In the genomic region with DNA sequence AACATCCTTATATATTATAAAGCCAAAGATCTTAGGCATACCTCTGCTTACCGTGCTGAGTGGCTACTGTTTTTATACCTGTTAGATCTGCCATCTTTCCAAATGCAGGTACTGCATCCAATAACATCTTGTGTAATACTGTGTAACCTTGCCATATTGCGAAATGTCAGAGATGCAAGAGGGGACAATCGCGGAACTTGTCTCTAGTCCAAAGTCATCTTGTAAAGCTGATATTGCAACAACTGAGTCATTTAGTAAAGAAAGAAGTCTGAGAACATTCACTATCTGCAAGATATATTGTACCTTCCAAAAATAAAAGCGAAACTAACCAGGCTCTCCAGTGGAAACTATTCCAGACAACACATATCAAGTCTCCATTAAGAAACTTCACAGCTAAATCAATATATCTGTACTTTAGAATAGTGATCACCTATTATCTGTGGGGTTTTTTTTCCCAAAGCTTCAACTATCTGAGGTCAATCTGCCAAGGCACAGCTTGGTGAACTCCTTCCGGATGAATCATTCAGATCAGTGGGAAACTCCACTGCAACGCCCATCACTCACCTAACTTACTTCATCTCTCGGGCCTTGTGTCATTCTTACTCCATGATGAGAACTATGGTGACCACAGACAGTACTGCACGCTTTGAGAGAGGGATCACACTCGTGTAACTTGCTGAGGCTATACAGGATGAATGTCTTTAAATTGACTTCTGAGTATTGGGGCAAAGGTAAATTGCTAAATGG, we compare ENCODE assay signal across 1 mouse cellular context.
TF ChIP-seq lines count a peak whose summit lies in the region.

No protein-coding gene starts in this region.

TF ChIP-seq in C2C12, 6 proteins besides CTCF, POLR2A, EP300 and RAD21 (continued from another document):
- TF ChIP-seq MAX (IDR thresholded peaks at IDR 0.05) = no peak
